Mouse (Mus musculus): Measurements from ENCODE around the gene Fstl4.

DNA sequence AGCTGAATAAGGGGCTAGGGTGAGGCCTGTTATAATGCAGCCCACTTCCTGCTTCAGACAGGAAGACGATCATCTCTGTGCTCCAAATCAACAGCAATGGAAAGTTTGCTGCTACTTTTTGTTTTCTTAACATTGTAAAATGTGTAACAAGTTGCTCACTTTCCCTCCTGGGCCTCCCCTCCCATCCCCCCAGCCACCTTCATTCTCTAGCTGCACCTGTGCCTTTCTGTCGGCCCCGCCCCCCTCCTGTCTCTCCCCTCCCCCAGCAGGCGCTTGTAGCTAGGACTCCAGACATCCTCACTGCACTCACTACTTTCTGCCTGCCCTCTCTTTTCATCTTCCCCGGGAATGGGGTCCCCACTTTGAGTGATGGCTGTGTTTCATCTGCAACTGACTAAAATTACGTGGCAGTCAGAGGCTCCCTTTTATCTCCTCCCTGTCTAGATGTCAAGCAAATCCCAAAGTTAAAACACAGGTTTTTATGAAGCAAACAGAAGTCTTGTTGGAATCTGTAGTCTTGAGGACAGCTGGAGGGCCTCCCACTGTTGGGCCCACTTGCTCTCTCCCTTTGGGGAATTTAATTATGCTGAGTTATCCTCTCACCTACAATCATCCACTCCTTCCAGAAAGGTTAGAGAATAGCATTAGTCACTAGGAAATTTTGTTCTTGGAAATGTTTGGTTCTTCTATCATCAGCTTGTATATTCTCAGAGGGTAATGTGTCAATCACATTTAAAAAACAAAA is 122.3 kb downstream of the Fstl4 start:
- TF ChIP-seq CTCF (IDR thresholded peaks at IDR 0.05; ENCODE audit: control insufficient read depth, insufficient read depth, insufficient read length) (no peak), FOSL1 (IDR thresholded peaks at IDR 0.05; ENCODE audit: insufficient read depth, low read length, poor library complexity, severe bottlenecking) (no peak), USF1 (IDR thresholded peaks at IDR 0.05; ENCODE audit: low read depth) (no peak), CEBPB (IDR thresholded peaks at IDR 0.05; ENCODE audit: low read depth) (no peak), MAX (IDR thresholded peaks at IDR 0.05) (no peak), MYOD1 (IDR thresholded peaks at IDR 0.05; ENCODE audit: control insufficient read depth, insufficient read length, low read depth) (no peak), MYOG (IDR thresholded peaks at IDR 0.05; ENCODE audit: control insufficient read depth, extremely low read depth, insufficient read length) (no peak)
